Mouse (Mus musculus) heart, postnatal 10 days (tissue): ENCODE data around the gene Armc6. TPM values are rescaled to one million over a fixed set of nuclear protein-coding genes. Genes with fewer than 3 reads are reported as not detected.

Source experiments
- DNase-seq, 2 experiments: peaks; one replicate each; pipeline ENCODE4 v3.0.0; 2021
- intact Hi-C: fragments of 180-260 bp; cut with DNase I; formaldehyde crosslinking; loops from one replicate; pipeline ENCODE4 v1.15.1; 2025
- total RNA-seq, 2 experiments: library from RNA; stranded (reverse); gene quantifications; 2 replicates each; pipeline ENCODE4 v1.2.3; 2021

Gene Armc6
- 1 to 10 TPM; 8.9 to 9.2 TPM for total RNA-seq

- DNase-seq, result peak; percentile 97
- intact Hi-C loops, result no loop called here
Measured at GRCm38 (mm10) chr8:70234080-70234780, at the start of gene Armc6, which contains the start of gene Sugp2. TSS of gene Armc6 (minus strand) at chr8:70234466. TSS of gene Sugp2 (plus strand) at chr8:70234226.

DNA sequence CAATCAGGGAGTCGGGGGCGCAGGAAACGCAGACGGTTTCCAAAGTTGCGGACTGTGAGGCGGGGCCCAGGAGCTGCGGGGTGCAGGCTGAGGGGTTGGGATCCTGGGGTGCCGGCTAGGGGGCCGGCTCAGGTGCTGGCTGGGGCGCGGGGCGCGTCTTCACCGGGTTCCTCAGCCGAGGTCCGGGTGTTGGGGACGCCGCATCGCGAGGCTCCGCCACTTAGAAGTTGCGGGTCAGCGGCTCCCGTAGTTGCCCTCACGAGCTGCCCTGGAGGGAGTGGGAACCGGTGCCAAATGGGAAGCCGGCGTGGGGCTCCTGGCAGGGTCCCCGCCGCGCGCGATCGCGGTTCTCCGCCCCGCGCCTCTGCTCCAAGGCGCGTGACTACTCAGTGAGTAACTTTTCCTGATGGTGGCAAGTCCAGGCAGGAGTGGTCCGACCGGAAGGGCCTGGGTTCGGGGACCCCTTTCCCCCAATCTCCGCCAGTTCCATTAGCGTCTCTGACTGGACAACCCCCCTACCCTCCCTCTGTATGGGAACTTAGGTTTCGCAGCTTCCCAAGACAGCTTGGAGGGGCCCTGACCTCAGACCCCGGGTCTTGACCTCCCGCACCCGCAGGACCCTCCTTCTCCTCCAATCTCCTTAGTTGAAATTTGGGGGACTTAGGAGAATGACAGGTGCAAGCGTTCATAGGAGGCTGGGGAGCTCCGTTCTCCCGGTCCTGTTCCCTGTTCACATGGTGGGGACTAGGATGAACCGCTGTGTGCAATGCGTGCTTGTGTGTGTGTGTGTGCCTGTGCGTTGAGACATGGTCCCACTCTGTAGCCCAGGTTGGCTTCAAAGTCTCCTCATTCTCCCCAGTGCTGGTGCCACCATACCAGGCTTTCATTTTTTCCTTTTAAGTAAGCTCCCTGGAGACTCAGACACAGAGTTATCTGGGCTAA, 49.1 kb upstream of the Armc6 start:
- peak in 1 of 2 experiments; percentile 59 for DNase-seq
- intact Hi-C loops, result no loop called here

- DNase-seq, result peak; percentile 93
- intact Hi-C loops, result no loop called here
Measured at GRCm38 (mm10) chr8:70282603-70283135, 48.4 kb upstream of the Armc6 start, which contains the start of gene Homer3. TSS of gene Homer3 (plus strand) at chr8:70282827.

DNA sequence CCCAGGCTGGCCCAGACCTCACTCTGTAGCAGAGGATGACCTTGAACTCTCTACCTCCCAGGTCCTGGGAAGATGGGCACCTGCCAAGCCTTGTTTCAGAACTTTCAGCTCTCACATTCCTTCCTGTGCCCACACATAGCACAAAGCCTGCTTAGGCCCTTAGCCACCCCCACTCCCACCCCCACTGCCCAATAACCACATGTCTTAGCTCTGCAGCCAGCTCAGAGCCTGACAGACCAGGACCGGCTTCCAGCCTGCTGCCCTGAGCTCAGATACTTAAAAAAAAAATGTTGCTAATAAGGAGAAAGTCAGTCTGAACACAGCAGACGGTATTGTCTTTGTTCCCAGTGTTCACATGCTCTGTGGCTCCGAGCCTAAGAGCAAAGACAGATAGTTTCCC, 46.7 kb upstream of the Armc6 start:
- intact Hi-C loops, result no loop called here
- DNase-seq, result no peak

- intact Hi-C loops, result no loop called here
- DNase-seq, result no peak
Measured at GRCm38 (mm10) chr8:70279266-70279665, 45.0 kb upstream of the Armc6 start.

DNA sequence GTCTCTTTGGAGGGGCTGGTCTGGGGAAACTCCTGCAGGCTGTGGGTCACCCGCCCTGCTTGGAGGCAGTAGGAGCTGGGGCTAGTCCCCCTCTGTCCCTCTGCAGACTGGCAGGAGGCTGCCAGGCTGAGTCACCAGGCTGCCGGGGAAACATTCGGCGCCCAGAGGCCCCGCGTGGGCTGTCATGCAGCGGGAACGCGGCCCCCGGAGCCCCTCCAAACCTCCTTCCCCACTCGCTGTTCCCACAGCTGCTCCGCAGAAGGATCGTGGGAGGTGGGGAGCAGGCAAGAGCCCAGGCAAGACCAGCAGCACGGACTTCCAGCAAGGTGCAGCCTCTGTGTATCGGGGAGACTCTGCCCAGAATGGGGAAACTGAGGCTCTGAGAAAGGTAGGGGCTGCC, 43.9 kb upstream of the Armc6 start:
- intact Hi-C loops, result no loop called here
- no peak for DNase-seq

- intact Hi-C loops, result no loop called here
- DNase-seq, result peak in 1 of 2 experiments; percentile 58
Measured at GRCm38 (mm10) chr8:70276476-70276875, 42.2 kb upstream of the Armc6 start.

- no peak for DNase-seq
- intact Hi-C loops, result no loop called here
Measured at GRCm38 (mm10) chr8:70274350-70274749, 40.1 kb upstream of the Armc6 start.

- no peak for DNase-seq
- intact Hi-C loops, result no loop called here
Measured at GRCm38 (mm10) chr8:70272949-70273348, 38.7 kb upstream of the Armc6 start.

DNA sequence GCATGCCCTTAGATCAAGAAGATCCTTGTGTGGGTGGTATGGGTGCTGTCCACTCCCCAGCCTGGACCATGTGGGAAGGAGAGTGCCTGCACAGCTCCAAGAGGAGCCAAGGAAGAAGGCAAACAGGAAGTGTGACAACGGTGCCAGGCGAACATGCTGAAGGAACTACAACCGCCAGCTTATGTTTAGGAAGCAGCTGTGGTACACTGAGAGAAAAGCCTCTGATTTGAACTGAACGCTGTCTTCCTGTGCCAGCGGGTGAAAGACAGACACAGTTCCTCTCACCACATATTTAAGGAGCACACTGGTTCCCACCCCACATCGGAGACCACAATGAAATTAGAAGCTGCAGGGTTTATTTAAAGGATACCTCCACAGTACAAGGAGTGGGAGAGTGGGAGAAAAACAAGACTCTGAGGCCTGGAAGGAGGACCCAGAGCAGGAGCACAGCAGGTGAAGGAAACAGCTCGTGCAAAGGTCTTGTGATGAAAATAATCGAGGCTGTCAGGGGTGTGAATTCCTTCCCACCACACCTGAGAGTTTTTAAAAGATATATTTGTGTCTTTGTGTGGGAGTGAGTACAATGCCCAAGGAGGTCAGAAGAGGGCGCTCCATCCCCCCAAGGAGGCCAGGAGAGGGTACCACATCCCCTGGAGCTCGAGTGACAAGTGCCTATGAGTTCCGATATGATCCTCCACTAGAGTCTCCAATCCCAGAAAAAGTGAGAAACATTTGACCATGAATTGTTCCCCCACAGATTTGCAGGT, 34.7 kb upstream of the Armc6 start:
- peak in 1 of 2 experiments; percentile 53 for DNase-seq
- intact Hi-C loops, result no loop called here

DNA sequence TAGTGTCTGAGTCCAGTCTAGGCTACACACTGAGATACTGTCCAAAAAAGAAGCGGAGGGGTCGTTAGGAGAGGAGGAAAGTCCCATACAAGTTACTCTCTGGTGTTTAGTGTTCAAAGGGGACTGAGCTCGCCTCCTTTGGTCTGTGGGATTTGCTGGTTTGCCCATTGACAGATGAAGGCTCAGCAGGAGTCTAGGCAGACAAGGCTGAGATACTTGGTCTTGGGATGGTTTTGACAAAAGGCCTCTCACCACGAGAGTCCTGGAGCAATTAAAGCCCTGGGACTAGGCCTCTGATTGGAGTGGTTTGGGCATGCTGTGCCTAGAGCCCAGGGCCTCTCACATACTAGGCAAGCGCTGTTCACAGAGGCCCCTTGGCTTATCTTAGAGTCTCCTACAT, 34.0 kb upstream of the Armc6 start:
- intact Hi-C loops, result no loop called here
- no peak for DNase-seq

GRCm38 (mm10) chr8:70267674-70268073, 33.4 kb upstream of the Armc6 start:
- no peak for DNase-seq
- intact Hi-C loops, result no loop called here

DNA sequence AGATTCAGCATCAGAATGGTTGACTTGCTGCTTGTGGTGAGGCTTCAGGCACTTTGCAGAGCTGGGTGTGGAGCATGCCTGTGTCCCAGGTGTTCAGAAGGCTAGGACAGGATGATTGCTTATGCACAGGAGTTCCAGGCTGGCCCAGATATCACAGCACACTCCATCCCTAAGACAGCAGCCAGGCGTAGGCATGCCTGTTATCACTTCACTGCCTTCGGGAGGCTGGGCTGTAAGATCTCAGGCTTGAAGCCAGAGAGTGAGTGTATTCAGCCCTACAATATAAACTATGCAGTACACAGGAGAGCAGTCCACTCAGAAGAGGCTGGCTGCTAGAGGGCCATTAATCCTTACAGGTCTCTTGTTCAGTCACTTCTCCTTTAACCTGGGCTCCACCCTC, 24.8 kb upstream of the Armc6 start:
- intact Hi-C loops, result no loop called here
- DNase-seq, result no peak

DNA sequence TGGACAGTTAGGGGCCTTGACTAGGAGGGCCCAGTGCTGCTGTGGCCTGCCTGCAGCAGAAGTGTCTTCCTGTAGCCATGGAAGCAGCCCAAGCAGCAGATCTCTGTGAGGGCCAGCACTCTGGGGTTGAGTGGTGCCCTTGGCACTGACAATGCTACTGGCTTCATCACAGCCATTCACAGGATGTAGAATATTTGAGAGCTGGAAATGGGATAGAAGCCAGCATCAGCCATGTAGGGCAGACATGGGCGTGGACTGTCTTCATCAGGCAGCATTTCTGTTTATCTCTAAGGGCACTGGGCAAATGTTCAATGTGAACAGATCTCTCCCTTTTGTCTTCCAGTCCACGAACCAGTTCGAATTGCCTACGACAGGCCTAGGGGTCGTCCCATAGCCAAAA, 24.3 kb upstream of the Armc6 start:
- peak; percentile 50 to 61 for DNase-seq
- intact Hi-C loops, result no loop called here

DNA sequence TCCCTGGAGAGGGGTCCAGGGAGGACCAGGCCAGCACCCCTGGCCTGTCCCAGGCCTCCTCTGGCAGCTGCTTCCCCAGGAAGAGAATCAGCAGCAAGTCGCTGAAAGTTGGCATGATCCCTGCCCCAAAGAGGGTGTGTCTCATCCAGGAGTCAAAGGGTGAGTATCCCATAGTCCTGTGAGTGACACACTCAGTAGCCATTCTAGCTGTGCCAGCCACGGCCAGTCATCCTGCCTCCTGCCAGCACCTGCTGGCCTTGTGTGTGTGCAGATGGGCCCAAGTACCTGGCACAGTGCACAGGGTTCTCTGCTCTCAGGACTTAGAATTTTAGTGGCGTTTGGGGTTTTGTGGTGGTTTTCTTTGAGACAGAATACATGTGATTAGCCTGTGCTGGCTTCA, 23.2 kb upstream of the Armc6 start:
- intact Hi-C loops, result no loop called here

GRCm38 (mm10) chr8:70254628-70255027, 20.4 kb upstream of the Armc6 start:
- intact Hi-C loops, result no loop called here
- no peak for DNase-seq

More for the DNA sequence above, 23.2 kb upstream of the Armc6 start:
- no peak for DNase-seq

DNA sequence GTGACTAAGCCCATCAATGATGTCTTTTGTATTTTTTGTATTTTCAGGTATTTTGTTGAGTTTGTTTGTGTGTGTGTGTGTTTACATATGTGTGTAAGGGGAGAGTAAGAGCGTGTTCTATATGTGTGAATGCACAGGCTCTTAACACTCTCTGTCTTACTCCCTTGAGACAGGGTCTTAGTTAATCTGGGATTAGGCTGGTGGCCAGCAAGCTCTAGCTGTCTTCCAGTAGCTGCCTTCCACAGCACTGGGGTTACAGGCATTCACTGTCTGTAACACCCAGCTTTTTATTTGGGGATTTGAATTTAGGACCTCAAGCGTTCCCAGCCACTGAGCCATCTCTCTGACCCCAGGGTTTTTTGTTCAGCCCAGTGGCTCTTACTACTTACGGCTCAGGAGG, 13.6 kb upstream of the Armc6 start:
- intact Hi-C loops, result no loop called here

DNA sequence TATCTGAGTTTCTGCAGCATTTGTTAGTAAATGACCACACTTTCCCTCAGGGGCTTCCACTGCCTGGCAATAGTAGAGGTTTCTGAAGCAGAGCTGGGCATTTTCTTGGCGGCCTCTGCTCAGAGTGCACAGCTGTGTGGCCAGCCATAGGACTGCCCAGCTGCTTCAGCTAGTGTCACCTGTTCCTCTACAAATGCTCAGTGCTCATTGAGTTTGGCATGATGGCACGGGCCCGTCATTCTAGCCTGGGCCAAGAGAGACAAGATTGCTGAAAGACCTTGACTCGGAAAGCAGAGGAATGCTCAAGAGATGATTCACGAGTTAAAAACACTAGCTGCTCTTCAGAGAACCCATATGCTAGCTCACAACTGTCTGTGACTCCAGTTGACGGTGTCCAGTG, 12.4 kb upstream of the Armc6 start:
- no peak for DNase-seq
- intact Hi-C loops, result no loop called here

More for the DNA sequence above, 13.6 kb upstream of the Armc6 start:
- DNase-seq, result no peak

DNA sequence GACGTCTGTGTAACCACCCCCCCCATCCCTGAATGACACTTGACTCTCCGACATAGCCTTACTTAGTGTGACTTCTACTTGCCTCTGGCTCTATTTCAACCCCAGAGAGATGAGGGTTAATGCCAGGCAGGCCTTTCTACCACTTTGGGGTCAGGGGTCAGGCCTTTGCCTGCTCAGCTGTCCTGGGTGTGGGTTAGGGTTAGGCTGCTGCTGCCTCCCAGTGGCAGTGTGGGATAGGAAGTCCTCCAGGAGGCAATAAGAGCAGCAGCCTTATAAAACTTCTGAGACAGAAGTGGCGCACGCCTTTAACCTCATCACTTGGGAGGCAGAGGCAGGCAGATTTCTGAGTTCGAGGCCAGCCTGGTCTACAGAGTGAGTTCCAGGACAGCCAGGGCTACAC, 6.4 kb upstream of the Armc6 start:
- DNase-seq, result no peak

DNA sequence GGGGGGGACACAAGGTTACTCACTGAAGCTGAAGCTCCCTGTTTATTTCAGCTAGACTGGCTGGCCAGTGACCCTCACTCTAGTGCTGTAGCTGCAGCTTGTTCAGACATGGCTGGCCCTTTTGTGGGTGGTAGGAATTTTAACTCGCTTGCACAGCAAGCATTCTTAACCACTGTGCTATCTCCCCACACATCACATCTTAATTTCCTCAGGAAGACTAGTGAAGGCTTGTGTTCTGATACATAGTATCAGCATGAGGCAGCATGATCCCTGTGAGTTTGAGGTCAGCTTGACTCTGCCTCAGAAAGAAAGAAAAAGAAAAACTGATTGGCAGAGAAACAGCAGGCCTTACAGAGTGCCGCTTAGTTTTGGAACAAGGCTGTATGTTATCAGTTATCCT, 3.6 kb upstream of the Armc6 start:
- intact Hi-C loops, result no loop called here
- DNase-seq, result no peak

More for the DNA sequence above, 6.4 kb upstream of the Armc6 start:
- intact Hi-C loops, result no loop called here

GRCm38 (mm10) chr8:70234781-70235128, 489 bp upstream of the Armc6 start:
- intact Hi-C loops, result no loop called here

More at GRCm38 (mm10) chr8:70234781-70235128, 489 bp upstream of the Armc6 start:
- DNase-seq, result no peak
